Mouse (Mus musculus): ENCODE data around the gene Cdhr3. TPM values are rescaled to one million over a fixed set of nuclear protein-coding genes. Genes with fewer than 3 reads are reported as not detected.
A peak's percentile ranks its signal among the peaks of the same experiment; 100 is the strongest.

Cdhr3 gene
- polyA plus RNA-seq, 1 experiment from 2014 or later: not detected

DNA sequence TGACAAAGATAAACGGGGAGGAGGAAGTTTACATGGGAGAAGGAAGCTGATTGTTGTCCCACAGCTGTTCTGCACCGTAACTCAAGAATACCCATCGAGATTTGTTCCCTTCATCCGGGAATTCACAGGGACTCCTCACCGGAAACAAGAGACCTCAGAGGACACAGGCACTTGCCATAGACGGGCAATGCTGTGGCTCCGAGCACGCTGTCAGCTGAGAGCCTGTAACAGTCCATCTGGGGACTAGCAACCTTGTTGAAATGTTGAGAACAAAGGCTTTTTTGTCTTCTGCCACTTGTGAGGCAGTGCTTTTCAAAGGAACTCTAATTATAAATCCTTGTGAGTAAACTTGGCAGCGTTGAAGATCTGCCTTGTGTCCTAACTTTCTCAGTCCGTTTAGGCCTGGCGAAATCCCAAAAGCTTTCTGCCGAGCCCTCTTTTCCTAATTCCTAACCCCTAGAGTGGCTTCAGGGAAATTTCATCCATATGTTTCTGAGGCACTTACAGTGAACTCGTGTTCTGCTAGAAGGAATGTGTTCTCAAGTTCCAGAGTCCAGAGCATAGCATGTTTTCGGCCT is 18.3 kb upstream of the Cdhr3 start:
- ChIA-PET POLR2A (no interaction called here), CTCF (interaction anchor here (0.8 to 2.0 kb wide), 3 partner anchors 10 to 201 kb away, joined by 3 to 5 read pairs (median 4); no protein-coding TSS in a partner anchor)
- ATAC-seq: no peak
- in situ Hi-C loops (cut with MboI; ENCODE audit: low pct_unique_long_range_greater_than_20kb): loop anchor here (5.0 kb wide), 1 partner anchor 84 kb away; no protein-coding TSS in a partner anchor
- H3K27me3 ChIP-seq: no peaks in the 10 kb centered on the region
- no peak for TF ChIP-seq CTCF (IDR thresholded peaks at IDR 0.05)
- DNase-seq (ENCODE audit: low read depth, low spot score): no peak

- ATAC-seq (peak; percentile 82), DNase-seq (ENCODE audit: low read depth, low spot score) (no peak)
- in situ Hi-C loops (cut with MboI; ENCODE audit: low pct_unique_long_range_greater_than_20kb): loop anchor here (10.0 kb wide), 1 partner anchor 195 kb away; no protein-coding TSS in a partner anchor
- CTCF ChIA-PET: interaction anchor here (0.9 to 2.0 kb wide), 3 partner anchors 11 to 83 kb away, joined by 3 to 5 read pairs (median 3); no protein-coding TSS in a partner anchor
- peak; percentile 75 for TF ChIP-seq CTCF (IDR thresholded peaks at IDR 0.05)
- no peaks in the 10 kb centered on the region for H3K27me3 ChIP-seq
- POLR2A ChIA-PET: no interaction called here
These were observed 16.9 kb upstream of the Cdhr3 start for GRCm38 (mm10) chr12:33109531-33109930.

DNA sequence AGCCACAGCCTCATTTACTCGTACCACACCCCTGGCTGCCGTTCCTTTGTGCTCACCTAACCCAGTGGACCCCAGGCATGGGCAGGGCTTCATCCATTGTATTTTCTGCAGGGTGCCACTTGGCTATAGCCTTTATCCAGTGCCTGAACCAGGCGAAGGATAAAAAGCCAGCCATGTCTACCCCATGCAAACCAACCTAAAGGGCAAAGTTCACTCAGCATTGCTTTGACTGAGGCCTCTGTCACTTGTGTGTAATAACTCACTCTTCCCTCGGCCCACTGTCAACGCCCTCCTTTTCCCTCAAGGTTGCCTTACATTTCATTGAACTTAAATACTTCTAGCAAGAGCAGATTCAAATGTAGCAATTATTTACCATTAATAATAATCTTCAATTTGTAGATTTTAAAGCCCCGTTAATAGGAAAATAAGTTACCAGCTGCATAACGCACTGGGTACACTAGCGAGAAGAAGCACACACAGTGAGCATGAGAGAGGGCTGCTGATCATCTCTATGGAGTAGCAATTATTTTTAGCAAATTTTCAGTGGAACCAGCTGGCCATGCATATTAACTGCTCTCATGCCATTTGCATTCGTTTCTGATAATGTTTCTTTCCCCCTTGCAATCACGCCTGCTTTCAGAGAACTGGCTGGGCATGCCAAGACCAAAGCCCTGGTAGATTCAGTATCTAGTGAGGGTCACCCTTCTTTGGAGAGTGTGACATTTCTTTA is 13.9 kb upstream of the Cdhr3 start:
- DNase-seq (ENCODE audit: low read depth, low spot score) (no peak), ATAC-seq (no peak)
- CTCF ChIA-PET: interaction anchor here (1.1 kb wide), 1 partner anchor 10 kb away, joined by 3 read pairs; no protein-coding TSS in a partner anchor
- POLR2A ChIA-PET: no interaction called here
- no peaks in the 10 kb centered on the region for H3K27me3 ChIP-seq
- in situ Hi-C loops (cut with MboI; ENCODE audit: low pct_unique_long_range_greater_than_20kb): loop anchor here (10.0 kb wide), 1 partner anchor 192 kb away; no protein-coding TSS in a partner anchor
- TF ChIP-seq CTCF (IDR thresholded peaks at IDR 0.05): no peak

DNA sequence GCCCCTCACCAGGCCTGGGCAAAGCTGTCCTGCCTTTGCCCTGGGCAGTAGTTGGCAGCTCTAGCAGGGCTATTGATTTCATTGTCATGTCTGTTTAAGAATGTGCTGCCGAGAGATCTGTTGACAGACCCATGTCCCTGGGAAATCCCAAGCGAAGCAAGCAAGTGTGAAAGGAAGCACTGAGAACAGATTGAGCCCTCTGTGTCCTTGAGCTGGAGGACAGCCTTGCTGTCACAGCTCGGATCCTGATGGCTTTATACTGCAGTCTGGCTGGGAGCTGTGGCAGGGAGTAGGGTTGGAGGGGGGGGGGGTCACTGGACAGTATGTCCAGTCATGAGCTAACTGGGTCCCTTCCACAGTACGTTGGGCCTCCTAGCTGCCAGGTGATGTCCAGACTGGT is 13.0 kb upstream of the Cdhr3 start:
- no peak for TF ChIP-seq CTCF (IDR thresholded peaks at IDR 0.05)
- CTCF ChIA-PET: interaction anchor here (1.1 kb wide), 1 partner anchor 9 kb away, joined by 3 read pairs; no protein-coding TSS in a partner anchor
- in situ Hi-C loops (cut with MboI; ENCODE audit: low pct_unique_long_range_greater_than_20kb): loop anchor here (10.0 kb wide), 1 partner anchor 191 kb away; no protein-coding TSS in a partner anchor

GRCm38 (mm10) chr12:33102342-33103115 is 9.9 kb upstream of the Cdhr3 start:
- H3K27me3 ChIP-seq: peaks cover 10% of the 10 kb centered on the region
- TF ChIP-seq CTCF (IDR thresholded peaks at IDR 0.05): no peak
- in situ Hi-C loops (cut with MboI; ENCODE audit: low pct_unique_long_range_greater_than_20kb): loop anchor here (10.0 kb wide), 1 partner anchor 188 kb away; no protein-coding TSS in a partner anchor
- ChIA-PET CTCF (interaction anchor here (1.2 kb wide), 1 partner anchor 46 kb away, joined by 3 read pairs; no protein-coding TSS in a partner anchor), POLR2A (no interaction called here)
- ATAC-seq (peak; percentile 82), DNase-seq (ENCODE audit: low read depth, low spot score) (peak; percentile 24)

More for the DNA sequence above, 13.0 kb upstream of the Cdhr3 start:
- no peak for ATAC-seq
- POLR2A ChIA-PET: no interaction called here
- no peaks in the 10 kb centered on the region for H3K27me3 ChIP-seq
- no peak for DNase-seq (ENCODE audit: low read depth, low spot score)

- in situ Hi-C loops (cut with MboI; ENCODE audit: low pct_unique_long_range_greater_than_20kb): loop anchor here (10.0 kb wide), 1 partner anchor 187 kb away; no protein-coding TSS in a partner anchor
- TF ChIP-seq CTCF (IDR thresholded peaks at IDR 0.05): no peak
- no peak for DNase-seq (ENCODE audit: low read depth, low spot score)
- H3K27me3 ChIP-seq: peaks cover 18% of the 10 kb centered on the region
- ATAC-seq: no peak
- ChIA-PET POLR2A (interaction anchor here (0.7 kb wide), 1 partner anchor 76 kb away, joined by 3 read pairs; no protein-coding TSS in a partner anchor), CTCF (interaction anchor here (0.7 to 1.2 kb wide), 2 partner anchors 45 to 88 kb away, joined by 3 read pairs; no protein-coding TSS in a partner anchor)
These were observed 9.0 kb upstream of the Cdhr3 start for GRCm38 (mm10) chr12:33101627-33102026.

- CTCF ChIA-PET: interaction anchor here (1.6 kb wide), 1 partner anchor 10 kb away, joined by 3 read pairs; no protein-coding TSS in a partner anchor
- no peak for ATAC-seq
- DNase-seq (ENCODE audit: low read depth, low spot score): no peak
- POLR2A ChIA-PET: no interaction called here
- in situ Hi-C loops (cut with MboI; ENCODE audit: low pct_unique_long_range_greater_than_20kb): no loop called here
- peaks cover 35% of the 10 kb centered on the region for H3K27me3 ChIP-seq
- no peak for TF ChIP-seq CTCF (IDR thresholded peaks at IDR 0.05)
These were observed 3.3 kb upstream of the Cdhr3 start for GRCm38 (mm10) chr12:33096017-33096416.

DNA sequence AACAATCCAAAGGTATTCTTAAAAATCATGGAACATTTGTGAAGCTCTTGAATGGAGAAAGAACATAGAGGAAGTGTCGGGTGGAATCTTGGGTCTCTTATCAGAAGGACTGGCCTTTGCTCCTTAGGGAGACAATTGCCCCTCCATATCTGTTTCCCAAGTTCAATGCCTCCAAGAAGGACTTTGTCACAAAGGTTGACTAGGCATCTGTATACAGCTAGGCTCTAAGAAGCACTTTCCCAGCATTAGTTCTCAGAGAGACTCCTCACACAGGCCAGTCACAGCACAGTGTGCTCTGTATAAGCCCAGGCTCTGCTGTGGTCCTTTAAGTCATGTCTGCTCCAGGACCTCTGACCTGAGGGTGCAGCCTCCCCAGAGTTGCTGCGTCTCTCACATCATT is 479 bp downstream of the Cdhr3 start:
- in situ Hi-C loops (cut with MboI; ENCODE audit: low pct_unique_long_range_greater_than_20kb): no loop called here
- TF ChIP-seq CTCF (IDR thresholded peaks at IDR 0.05): no peak
- peaks cover 48% of the 10 kb centered on the region for H3K27me3 ChIP-seq
- ChIA-PET POLR2A (no interaction called here), CTCF (no interaction called here)
- DNase-seq (ENCODE audit: low read depth, low spot score) (no peak), ATAC-seq (no peak)

DNA sequence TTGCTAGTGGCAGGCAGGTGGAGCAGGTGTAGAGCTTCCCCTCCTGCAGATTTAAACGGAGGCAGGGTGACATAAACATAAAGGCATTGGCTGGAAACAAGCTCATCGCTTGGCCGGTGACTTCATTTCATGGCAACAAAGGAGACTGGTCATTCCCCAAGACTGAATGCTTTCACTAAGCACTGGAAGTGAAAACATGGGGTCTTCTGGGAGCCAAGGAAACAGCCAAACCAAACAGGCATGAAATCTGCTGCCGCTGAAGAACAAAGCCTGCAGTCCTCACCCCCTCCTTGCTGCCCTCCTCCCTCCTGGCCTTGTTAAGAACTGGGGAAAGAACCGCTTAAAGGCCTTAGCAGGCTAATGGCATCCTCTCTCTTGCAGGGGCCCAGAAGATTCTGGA is 6.5 kb downstream of the Cdhr3 start:
- DNase-seq (ENCODE audit: low read depth, low spot score) (no peak), ATAC-seq (no peak)
- CTCF ChIA-PET: no interaction called here
- in situ Hi-C loops (cut with MboI; ENCODE audit: low pct_unique_long_range_greater_than_20kb): no loop called here
- TF ChIP-seq CTCF (IDR thresholded peaks at IDR 0.05): no peak
- POLR2A ChIA-PET: no interaction called here
- H3K27me3 ChIP-seq: peaks cover 34% of the 10 kb centered on the region

GRCm38 (mm10) chr12:33084683-33085082 is 8.0 kb downstream of the Cdhr3 start:
- peak; percentile 15 for DNase-seq (ENCODE audit: low read depth, low spot score)
- ChIA-PET POLR2A (no interaction called here), CTCF (interaction anchor here (0.8 to 1.0 kb wide), 2 partner anchors 25 to 28 kb away, joined by 3 to 4 read pairs; no protein-coding TSS in a partner anchor)
- ATAC-seq: peak; percentile 71
- in situ Hi-C loops (cut with MboI; ENCODE audit: low pct_unique_long_range_greater_than_20kb): no loop called here
- no peak for TF ChIP-seq CTCF (IDR thresholded peaks at IDR 0.05)
- H3K27me3 ChIP-seq: peaks cover 37% of the 10 kb centered on the region

Data from Patski (cell line).